Mouse (Mus musculus): ENCODE results near the gene Clybl.

Clybl gene

GRCm38 (mm10) chr14:122388431-122389031 lies 207.0 kb downstream of the Clybl start:
- DNase-seq, result peak; percentile 78

GRCm38 (mm10) chr14:122389684-122390370 lies 208.3 kb downstream of the Clybl start:
- peak; percentile 47 to 62 for DNase-seq

- peak; percentile 92 to 94 for DNase-seq
Measured at GRCm38 (mm10) chr14:122390935-122391334, 209.4 kb downstream of the Clybl start.

GRCm38 (mm10) chr14:122393119-122393518 lies 211.6 kb downstream of the Clybl start:
- no peak for DNase-seq

GRCm38 (mm10) chr14:122398676-122399075 lies 217.2 kb downstream of the Clybl start:
- no peak for DNase-seq

GRCm38 (mm10) chr14:122399906-122400305 lies 218.4 kb downstream of the Clybl start:
- peak in 1 of 2 experiments; percentile 32 for DNase-seq

- no peak for DNase-seq
Measured at GRCm38 (mm10) chr14:122401886-122402285, 220.4 kb downstream of the Clybl start.

- no peak for DNase-seq
Measured at GRCm38 (mm10) chr14:122402716-122403258, 221.3 kb downstream of the Clybl start.

- DNase-seq, result peak; percentile 42 to 55
Measured at GRCm38 (mm10) chr14:122403422-122403940, 222.0 kb downstream of the Clybl start.

- DNase-seq, result peak; percentile 35 to 57
Measured at GRCm38 (mm10) chr14:122404596-122405154, 223.2 kb downstream of the Clybl start.

GRCm38 (mm10) chr14:122405236-122405635 lies 223.7 kb downstream of the Clybl start:
- peak; percentile 33 to 52 for DNase-seq

GRCm38 (mm10) chr14:122405897-122406540 lies 224.5 kb downstream of the Clybl start:
- peak; percentile 57 to 67 for DNase-seq

- peak; percentile 66 to 73 for DNase-seq
Measured at GRCm38 (mm10) chr14:122406541-122407219, 225.2 kb downstream of the Clybl start.

- no peak for DNase-seq
Measured at GRCm38 (mm10) chr14:122412841-122413541, 231.5 kb downstream of the Clybl start.

- no peak for DNase-seq
Measured at GRCm38 (mm10) chr14:122413542-122413928, 232.0 kb downstream of the Clybl start.

- no peak for DNase-seq
Measured at GRCm38 (mm10) chr14:122414786-122415185, 233.3 kb downstream of the Clybl start.

GRCm38 (mm10) chr14:122416166-122416771 lies 234.8 kb downstream of the Clybl start:
- no peak for DNase-seq

- DNase-seq, result no peak
Measured at GRCm38 (mm10) chr14:122424441-122424840, 242.9 kb downstream of the Clybl start.

GRCm38 (mm10) chr14:122426529-122427203 lies 245.2 kb downstream of the Clybl start:
- DNase-seq, result peak in 1 of 2 experiments; percentile 61

- peak in 1 of 2 experiments; percentile 54 for DNase-seq
Measured at GRCm38 (mm10) chr14:122427204-122427560, 245.7 kb downstream of the Clybl start.

GRCm38 (mm10) chr14:122427654-122428053 lies 246.2 kb downstream of the Clybl start:
- DNase-seq, result no peak
